Mouse (Mus musculus) natural killer cell, adult 2 months (primary cell): ENCODE measurements around the gene Nktr.

Experiments
- DNase-seq, 2 experiments: peaks; one replicate each; pipeline ENCODE4 v3.0.0; 2022; ENCODE audit warnings: low spot score in 2 of 2

Gene Nktr

DNA sequence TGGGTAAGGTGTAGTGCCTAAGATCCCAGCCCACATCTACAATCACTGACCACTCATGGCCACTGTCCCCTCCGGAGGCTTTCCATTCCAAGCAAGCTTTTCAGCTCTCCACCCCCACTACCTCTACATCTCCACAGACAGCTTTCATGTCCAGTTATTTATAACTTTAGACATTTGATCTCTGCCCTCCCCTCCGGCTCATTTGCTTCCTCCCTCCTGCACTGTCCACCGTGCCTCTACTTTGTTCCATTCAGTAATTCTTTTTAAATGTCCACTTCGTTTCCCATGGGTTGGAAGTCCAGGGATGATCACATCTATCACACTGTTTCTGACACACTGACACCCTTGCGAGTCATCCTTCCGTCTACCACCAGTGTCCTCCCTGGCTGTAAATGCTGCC is 11.2 kb upstream of the Nktr start:
- no peak for DNase-seq

DNA sequence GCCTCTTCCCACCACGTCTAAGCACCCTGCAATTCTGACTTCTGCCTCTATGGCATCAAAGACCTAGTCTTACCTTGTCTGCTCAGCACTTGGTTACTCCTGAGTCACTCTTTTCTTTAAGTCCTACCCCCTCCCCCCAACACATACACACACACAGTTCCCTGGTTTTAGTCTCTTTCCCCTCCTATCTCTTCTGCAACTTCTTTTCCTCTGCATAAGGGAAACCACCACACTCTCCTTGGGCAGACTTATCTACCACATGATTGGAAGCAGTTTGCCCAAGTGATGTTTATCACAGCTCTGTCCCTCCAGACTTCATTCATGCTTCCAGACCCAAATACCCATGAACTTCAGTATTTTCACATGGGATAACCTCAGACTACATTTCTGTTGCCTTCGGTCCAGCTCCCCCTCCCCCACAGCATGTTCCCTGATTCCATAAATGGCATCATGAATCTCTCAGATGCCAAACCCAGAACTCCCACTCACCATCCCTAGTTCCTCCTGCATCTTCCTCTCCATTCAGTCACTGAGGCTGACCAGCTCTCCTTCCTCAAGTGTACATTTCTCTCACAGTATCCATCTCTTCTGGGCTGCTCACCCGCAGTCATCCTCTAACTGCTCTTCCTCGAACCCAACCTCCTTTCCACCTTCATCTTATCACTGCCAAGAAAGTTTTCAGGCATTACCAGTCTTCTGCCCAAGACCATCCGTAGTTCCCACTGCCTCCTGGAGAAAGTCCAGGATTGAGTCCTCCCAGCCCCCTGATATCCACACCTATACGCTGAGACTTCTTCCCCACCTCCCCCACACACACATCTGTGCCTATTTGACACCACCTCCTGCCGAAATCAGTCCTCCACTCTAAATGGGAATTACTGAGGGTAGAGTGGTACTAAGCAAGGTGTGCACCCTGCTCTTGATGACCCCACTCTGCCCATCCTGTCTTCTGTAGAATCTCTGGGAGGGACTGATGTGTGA is 10.2 kb upstream of the Nktr start:
- no peak for DNase-seq

GRCm38 (mm10) chr9:121709898-121710583 is 8.9 kb upstream of the Nktr start, which contains the start of gene Ss18l2:
Gene Ss18l2, plus strand, starts transcription at chr9:121710329.
- peak; percentile 94 to 95 for DNase-seq

DNA sequence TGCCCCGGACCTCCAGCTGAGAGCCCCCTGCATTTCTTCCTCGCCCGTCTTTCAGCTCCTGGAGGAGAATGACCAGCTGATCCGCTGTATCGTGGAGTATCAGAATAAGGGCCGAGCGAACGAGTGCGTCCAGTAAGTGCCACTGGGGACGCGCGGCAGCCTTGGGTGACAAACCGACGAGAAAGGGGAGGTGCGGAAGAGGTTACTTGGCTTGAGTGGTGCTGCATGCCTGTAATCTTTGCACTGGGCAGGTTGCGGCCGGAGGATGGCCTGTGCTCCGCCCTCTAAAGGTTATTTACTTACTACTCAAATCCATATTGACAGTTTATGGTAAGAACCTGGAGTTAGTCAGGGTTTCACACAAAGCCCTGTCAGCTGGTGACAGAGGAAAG is 8.4 kb upstream of the Nktr start:
- peak; percentile 43 to 58 for DNase-seq

GRCm38 (mm10) chr9:121717048-121717447 is 1.9 kb upstream of the Nktr start:
- no peak for DNase-seq

DNA sequence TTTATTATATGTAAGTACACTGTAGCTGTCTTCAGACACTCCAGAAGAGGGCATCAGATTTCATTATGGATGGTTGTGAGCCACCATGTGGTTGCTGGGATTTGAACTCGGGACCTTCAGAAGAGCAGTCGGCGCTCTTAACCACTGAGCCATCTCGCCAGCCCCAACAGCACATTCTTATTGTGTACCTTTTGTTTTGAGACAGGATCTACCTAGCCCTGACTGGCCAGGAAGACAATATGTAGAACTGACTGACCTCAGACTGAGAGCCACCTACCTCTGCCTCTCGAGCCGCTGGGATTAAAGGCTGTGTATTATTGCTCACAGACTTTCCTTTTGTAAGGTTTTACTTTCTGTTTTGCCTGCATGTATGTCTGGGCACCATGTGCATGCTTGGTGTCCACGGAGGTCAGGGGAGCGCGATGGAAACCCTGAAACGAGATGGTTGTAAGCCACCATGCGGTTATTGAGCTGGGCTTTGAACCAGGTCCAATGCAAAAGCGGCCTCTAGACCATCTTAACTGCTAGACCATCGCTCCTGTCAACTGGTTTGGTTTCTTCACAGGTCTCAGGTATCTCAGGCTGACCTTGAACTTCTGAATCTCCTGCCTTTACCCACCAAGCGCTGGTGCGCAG is 781 bp upstream of the Nktr start:
- DNase-seq = peak; percentile 37 to 41

DNA sequence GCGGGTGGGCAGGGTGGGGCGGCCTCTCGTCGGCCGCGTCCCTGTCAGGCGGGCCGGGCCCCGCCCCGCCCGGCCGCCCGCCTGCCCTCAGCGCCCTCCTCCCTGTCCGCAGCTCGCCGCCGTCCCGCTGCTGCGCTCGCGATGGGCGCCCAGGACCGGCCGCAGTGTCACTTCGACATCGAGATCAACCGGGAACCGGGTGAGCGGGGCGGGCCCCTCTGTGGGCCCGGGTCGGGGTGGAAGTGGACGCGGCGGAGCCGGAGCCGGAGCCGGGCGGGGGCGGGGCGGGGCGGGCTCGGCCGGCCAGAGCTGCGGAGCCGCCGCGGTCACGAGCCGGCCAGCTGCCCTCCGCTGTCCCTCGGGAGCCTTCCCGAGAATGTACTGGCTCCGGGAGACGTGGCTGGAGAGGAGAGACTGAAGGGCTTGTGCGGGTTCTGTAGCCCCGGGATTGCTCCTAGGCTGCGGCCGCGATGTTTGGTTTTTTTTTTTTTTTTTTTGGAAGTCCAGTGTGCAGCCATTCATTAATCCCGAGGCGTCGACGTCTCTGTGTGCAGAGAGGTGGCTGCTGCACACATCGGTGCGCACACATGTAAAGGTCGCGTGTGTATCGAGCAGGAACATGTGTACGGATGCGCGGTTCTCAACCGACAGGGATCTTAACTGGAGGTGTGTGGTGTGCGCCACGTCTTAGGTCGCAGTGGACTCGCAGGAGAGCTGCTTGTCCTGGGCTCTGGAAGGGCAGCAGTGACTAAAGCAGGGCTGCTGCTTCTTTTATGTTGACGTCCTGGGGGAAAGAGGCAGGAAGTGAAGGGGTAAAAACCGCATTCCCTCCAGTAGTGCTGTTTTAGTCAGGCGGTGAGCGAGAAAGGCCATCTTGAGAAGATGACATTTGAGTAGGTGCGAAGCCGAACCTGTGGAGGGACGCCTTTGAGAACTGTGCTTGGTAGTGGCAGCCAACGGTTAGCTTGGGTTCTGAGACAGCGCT is 670 bp downstream of the Nktr start:
- peak; percentile 37 to 45 for DNase-seq

GRCm38 (mm10) chr9:121740490-121740889 is 21.5 kb downstream of the Nktr start:
- no peak for DNase-seq

DNA sequence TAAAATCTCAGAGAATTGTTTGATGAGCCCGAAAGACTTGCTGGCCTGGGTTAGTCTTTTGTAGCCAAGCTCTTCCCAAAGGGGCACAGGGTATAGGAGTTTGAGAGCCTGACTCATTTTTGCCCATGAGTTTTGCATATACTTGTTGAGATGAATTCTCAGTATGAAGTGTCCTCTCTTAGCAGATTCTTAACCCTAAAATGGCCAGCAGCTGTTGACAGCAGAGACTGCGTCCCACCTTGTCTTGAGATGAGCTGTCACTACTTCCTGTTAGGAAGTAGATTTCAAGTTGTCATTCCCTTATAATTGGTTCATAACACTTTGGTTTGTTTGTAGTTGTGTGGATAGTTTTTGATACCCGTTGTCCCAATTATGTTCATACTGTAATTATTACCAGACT is 22.2 kb downstream of the Nktr start:
- DNase-seq = no peak

GRCm38 (mm10) chr9:121744051-121744450 is 25.1 kb downstream of the Nktr start:
- DNase-seq = no peak

GRCm38 (mm10) chr9:121752774-121753173 is 33.8 kb downstream of the Nktr start:
- no peak for DNase-seq

GRCm38 (mm10) chr9:121754624-121755023 is 35.7 kb downstream of the Nktr start:
- DNase-seq = no peak

- no peak for DNase-seq
These were observed 37.8 kb downstream of the Nktr start for GRCm38 (mm10) chr9:121756785-121757184.

DNA sequence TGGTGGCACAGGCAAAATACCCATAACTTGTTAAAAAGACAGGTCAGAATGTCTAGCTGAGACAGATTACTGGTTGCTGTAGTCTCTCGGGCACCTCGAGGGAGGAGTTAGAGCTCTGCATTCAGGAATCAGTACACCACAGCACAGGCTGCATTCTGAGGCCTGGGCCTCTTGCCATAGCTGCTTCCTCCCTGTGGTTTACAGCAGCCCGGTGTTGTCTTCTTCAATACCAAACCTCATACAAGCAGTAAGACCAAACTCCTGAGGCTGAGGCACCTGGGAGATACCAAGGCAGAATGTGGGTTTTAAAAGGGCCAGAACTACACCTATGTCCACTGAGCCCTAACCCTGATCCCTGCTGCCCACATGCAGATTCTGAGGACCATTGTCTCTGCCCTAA is 38.5 kb downstream of the Nktr start:
- peak in 1 of 2 experiments; percentile 16 for DNase-seq

DNA sequence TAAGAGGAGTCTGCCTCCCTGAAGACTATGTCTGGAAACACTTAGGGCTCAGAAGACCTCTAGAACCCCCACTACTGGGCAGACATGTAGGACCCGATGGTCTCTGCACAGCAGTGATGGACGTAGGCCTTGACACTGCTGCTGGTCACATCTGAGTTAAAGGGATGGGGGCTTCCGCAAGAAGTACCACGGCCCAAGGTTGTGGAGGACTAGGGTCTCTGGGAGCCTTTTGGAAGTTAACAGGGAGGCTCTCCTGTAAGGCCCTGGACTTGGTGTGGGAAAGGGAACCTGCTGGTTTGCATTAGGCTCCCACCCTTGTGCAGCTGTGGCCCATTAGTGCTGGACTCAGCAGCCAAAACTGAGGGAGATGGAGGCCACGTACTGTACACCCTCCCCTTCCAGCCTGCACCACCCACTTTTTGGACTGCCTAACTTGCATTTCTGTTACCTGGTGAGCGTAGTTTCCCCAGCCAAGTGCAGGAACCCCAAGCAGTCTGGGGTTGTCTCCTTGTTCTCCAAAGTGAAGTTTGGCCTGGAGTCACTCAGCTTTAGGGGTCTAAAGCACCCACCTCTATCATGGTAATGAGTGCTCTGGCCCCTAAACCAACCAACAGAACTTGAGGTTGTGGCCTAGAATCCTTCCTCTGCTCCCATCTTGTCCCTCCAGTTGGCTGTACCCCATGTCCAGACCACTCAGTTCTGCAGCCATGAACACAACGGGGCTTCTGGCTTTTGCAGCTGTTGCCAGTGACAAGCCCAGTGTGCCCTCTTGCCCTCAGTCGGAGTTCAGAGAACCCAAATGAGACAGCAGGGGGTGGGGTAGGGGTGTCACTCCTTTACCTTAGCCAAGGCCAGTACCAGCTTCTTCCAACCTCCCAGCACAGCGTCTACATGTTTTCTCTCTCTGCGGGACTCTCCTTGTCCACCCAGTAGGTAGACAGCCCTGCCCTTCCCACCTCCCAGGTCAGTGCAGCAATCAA is 39.2 kb downstream of the Nktr start:
- no peak for DNase-seq

DNA sequence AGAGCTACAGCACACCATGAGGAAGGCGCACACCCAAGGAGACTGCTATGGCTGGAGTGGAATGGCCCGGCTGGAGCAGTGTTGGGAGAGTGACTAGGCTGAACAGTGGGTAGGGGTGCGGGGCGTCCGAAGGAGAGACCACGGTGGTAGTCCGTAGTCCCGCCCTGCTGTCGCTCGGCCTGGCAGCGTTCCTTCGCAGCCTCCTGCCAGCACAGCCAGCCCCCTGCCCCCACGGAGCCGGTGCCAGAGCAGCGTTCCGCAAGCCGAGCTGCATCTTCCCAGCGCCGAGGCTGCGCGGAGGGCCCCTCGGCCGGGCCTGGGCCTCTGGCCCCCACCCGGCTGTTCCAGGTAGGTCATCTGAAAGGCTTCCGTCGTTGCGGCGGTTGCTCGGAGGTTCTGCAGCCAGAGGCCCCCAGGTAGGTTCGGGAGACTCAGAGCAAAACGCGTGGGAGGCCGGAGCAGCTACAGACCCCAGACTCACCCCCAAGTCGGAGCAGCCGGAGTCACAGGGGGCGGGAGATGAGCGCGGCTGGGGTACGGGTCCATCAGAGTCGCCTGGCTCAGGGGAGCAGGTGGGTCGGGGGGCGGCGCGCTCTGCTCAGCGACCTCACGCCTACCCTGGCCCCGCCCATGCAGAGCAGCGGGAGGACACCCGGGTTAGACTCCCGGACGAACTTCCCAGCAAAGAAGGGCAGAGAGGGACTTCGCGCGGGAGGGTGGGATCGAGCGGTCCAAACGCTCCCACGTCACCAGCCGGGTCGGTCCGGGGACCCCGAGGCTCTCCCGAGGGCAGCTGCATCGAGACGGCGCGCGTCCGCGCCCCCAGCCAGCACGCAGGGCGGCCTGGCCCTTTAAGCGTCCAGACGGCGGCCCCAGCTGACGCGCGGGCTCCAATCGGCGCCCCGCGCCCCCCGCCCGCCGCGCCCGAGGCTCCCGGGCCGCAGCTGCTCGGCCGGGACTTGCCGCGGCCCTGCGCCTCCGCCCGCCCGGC is 40.4 kb downstream of the Nktr start, which contains the start of gene Zfp651:
Zfp651 (plus strand) TSS at position 240 of the 991 bp plus-strand sequence.
- no peak for DNase-seq

DNA sequence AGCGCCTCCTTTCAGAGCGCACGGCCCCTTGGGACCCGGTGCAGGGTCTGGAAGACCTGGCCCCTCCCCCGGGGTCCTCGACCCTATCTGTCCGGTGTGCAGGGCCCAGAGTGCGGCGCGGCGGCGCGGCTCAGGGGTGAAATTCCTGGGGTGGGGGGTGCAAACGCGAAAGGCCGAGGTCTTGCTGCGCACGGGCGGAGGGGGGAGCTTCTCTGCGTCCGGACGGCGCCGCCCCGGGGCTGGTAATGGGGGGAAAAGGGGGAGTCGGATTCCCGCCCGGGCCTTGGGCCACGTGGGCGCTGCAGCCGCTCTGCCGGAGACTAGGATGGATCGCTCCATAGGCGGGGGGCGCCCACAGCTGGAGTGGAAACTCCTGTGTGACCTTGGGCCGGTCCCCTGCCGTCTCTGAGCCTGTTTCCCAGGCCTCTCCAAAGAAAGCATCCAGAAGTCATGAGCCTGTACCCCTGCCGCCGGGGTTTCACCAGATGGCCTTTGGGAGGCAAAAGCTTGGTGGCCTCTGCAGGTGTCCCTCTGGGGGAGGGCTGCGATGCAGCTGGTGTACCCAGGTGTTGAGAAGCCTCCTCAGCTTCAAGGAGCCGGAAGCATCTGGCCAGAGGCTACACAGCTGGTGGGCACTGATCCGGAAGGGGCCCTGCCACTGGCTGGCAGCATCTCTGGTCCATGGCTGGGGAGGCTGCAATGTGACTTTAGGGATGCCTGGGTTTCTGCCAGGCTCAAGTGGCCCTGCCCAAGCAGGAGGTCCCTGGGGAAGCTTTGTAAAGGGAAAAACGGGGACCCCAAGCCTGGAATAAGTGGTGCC is 41.5 kb downstream of the Nktr start:
- DNase-seq = peak in 1 of 2 experiments; percentile 17
